Mouse (Mus musculus) liver, embryonic 13.5 days (tissue): ENCODE results near the gene Gm42906. TPM values are rescaled to one million over a fixed set of nuclear protein-coding genes. Genes with fewer than 3 reads are reported as not detected.

Experiments used
- ATAC-seq: fragments of 200-750 bp; cut with Nextera tagmentation; 2 replicates; pipeline ENCODE4 v1.8.0; 2017; ENCODE audit warnings: low read depth, mild to moderate bottlenecking, moderate number of reproducible peaks, moderate library complexity
- DNase-seq: peaks from one replicate; pipeline ENCODE4 v3.0.0; 2022
- H3K27ac ChIP-seq: fragments of 300-500 bp; sonication (generic); 2 replicates; pipeline ENCODE4 v1.5.1; 2015; ENCODE audit warnings: moderate library complexity, mild to moderate bottlenecking, inconsistent platforms
- H3K27me3 ChIP-seq: fragments of 300-500 bp; sonication (generic); 2 replicates; pipeline ENCODE4 v1.6.1; 2015; ENCODE audit warnings: mild to moderate bottlenecking, inconsistent platforms
- H3K36me3 ChIP-seq: fragments of 300-500 bp; sonication (generic); 2 replicates; pipeline ENCODE4 v1.6.1; 2015; ENCODE audit warnings: mild to moderate bottlenecking, inconsistent platforms
- H3K4me1 ChIP-seq: fragments of 300-500 bp; sonication (generic); replicated peaks from 2 replicates; pipeline ENCODE4 v1.6.1; 2015; ENCODE audit warnings: inconsistent platforms
- H3K4me2 ChIP-seq: fragments of 300-500 bp; sonication (generic); 2 replicates; pipeline ENCODE4 v1.6.1; 2015; ENCODE audit warnings: inconsistent platforms, mild to moderate bottlenecking, moderate library complexity
- H3K4me3 ChIP-seq: fragments of 300-500 bp; sonication (generic); replicated peaks from 2 replicates; pipeline ENCODE4 v1.5.1; 2015; ENCODE audit warnings: mild to moderate bottlenecking, inconsistent platforms
- H3K9ac ChIP-seq: fragments of 300-500 bp; sonication (generic); 2 replicates; pipeline ENCODE4 v1.6.1; 2015; ENCODE audit warnings: mild to moderate bottlenecking, inconsistent platforms
- H3K9me3 ChIP-seq: fragments of 300-500 bp; sonication (generic); replicated peaks from 2 replicates; pipeline ENCODE4 v1.6.1; 2016; ENCODE audit warnings: inconsistent platforms
- WGBS: fragments of 180-500 bp; shearing (Covaris S2); methylation state at CpG from one replicate; pipeline ENCODE4 v1.1.7; 2015; ENCODE audit not compliant: insufficient replicate concordance; 5-methylcytosine and 5-hydroxymethylcytosine counted together
- polyA plus RNA-seq: library from polyadenylated mRNA; unstranded; fragments of >200 nt; fragmentation: Nextera tagmentation; extraction: Ambion mirVana; gene quantifications from 2 replicates; pipeline ENCODE4 v1.2.1, GENCODE M21; 2015

Gm42906 gene
- polyA plus RNA-seq, 1 experiment from 2014 or later = not detected

DNA sequence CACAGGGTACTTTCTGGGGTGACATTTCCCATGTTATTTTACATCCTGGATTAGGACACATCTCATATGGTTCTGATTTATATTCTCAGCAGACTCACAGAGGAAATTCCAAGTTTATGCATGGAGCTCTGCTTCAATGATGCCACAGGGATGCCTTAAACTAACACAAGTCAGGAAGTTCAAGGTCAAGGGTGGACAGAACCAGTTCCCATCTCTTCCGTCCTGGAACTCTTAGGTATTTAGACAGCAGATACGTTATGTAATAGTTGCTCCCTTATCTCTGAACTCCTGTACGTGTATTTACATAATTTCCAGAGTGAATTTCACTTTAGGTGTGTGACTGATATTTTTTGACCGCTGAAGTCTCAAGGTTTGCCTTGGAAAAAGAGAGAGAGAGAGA lies 324.7 kb downstream of the Gm42906 start:
- WGBS = 44% methylated on average over 4 of the region's 4 CpGs
- Histone ChIP-seq H3K36me3 (no peaks in the 10 kb centered on the region), H3K4me1 (peaks cover 3% of the 10 kb centered on the region; the same call in 1 of the 2 replicates), H3K9ac (no peak overlapping the region), H3K4me2 (no peak overlapping the region), H3K4me3 (no peak overlapping the region), H3K27me3 (no peaks in the 10 kb centered on the region), H3K27ac (no peak overlapping the region), H3K9me3 (no peaks in the 10 kb centered on the region)
- no peak for DNase-seq
- ATAC-seq = no peak

DNA sequence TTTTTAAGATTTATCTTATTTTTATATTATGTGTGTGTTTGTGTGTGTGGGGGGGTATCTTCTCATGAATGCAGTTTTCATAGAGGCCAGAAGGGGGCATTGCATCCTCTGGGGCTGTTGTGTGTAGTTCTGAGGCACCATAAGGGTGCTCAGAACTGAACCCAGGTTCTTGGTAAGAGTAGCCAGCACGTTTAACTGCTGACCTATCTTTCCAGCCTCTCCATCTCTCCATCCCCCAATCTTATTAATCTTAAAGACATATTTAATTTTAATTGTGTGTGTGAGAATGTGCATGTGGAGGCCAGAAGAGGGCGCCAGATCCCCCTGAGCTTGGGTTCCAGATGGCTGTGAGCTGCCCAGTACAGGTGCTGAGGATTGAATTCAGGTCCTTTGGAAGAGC lies 325.7 kb downstream of the Gm42906 start:
- 37% methylated on average over 2 of the region's 2 CpGs for WGBS
- ATAC-seq (no peak), DNase-seq (no peak)
- Histone ChIP-seq H3K27ac (no peak overlapping the region), H3K4me2 (no peak overlapping the region), H3K9me3 (no peaks in the 10 kb centered on the region), H3K9ac (no peak overlapping the region), H3K4me3 (no peak overlapping the region), H3K4me1 (peaks cover 3% of the 10 kb centered on the region; the same call in 1 of the 2 replicates), H3K27me3 (no peaks in the 10 kb centered on the region), H3K36me3 (no peaks in the 10 kb centered on the region)

DNA sequence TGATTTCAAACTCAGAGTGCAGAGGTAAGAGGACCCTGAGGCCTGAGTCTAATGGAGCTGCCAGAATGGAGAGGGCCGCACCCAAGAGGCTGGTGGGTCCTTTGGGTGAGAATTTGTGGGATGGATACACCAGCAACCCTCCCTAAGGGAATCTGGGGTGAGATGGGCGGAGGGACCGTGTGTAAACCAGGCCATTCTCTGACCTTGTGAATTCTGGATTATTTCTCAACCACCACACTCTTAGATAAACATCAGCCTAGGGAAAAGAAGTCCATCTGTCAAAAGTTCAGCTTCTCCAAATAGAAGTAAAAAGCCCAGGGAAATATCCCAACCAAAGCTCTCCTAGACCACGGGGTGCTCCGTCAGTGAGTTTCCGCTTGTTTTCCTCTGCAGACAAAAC lies 332.0 kb downstream of the Gm42906 start:
- H3K4me3 ChIP-seq = no peak overlapping the region
- no peaks in the 10 kb centered on the region for H3K9me3 ChIP-seq
- 65% methylated on average over 6 of the region's 6 CpGs for WGBS
- H3K36me3 ChIP-seq = no peaks in the 10 kb centered on the region
- no peaks in the 10 kb centered on the region for H3K4me1 ChIP-seq
- ATAC-seq (peak; percentile 72), DNase-seq (no peak)
- no peaks in the 10 kb centered on the region for H3K27me3 ChIP-seq
- no peak overlapping the region for H3K9ac ChIP-seq
- no peak overlapping the region for H3K4me2 ChIP-seq
- H3K27ac ChIP-seq = no peak overlapping the region

GRCm38 (mm10) chr5:151092886-151093665 lies 334.9 kb downstream of the Gm42906 start:
- no peak overlapping the region for H3K4me2 ChIP-seq
- H3K9ac ChIP-seq = no peak overlapping the region
- DNase-seq = no peak
- no peaks in the 10 kb centered on the region for H3K27me3 ChIP-seq
- no peak overlapping the region for H3K4me3 ChIP-seq
- no peaks in the 10 kb centered on the region for H3K9me3 ChIP-seq
- H3K27ac ChIP-seq = no peak overlapping the region
- 35% methylated on average over 3 of the region's 3 CpGs for WGBS
- ATAC-seq = no peak
- H3K36me3 ChIP-seq = no peaks in the 10 kb centered on the region
- H3K4me1 ChIP-seq = peaks cover 5% of the 10 kb centered on the region; the same call in 1 of the 2 replicates

DNA sequence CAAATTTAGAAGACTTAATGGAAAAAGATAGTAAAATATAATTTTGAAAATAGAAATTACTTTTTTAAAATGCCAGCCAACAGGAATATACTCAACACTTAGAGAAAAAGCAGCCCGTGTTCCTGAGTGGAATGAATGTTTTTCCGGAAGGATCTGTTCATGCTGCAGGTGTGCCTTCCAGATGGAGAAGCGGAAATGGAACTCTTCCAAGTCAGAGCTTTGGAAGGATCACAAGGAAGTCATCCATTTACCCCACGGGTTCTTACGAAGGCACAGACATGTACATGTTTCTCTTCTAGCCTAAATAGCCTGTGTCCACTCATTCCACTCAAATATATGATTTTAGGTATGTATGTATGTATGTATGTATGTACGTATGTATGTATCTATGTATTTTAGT lies 337.0 kb downstream of the Gm42906 start:
- 73% methylated on average over 6 of the region's 6 CpGs for WGBS
- Histone ChIP-seq H3K36me3 (no peaks in the 10 kb centered on the region), H3K27ac (no peak overlapping the region), H3K4me2 (no peak overlapping the region), H3K9me3 (no peaks in the 10 kb centered on the region), H3K9ac (no peak overlapping the region), H3K27me3 (no peaks in the 10 kb centered on the region), H3K4me1 (peaks cover 12% of the 10 kb centered on the region; the same call in 1 of the 2 replicates), H3K4me3 (no peak overlapping the region)
- ATAC-seq (no peak), DNase-seq (no peak)

- peaks cover 12% of the 10 kb centered on the region; the same call in 1 of the 2 replicates for H3K4me1 ChIP-seq
- ATAC-seq (no peak), DNase-seq (no peak)
- H3K9me3 ChIP-seq = no peaks in the 10 kb centered on the region
- no peaks in the 10 kb centered on the region for H3K36me3 ChIP-seq
- no peak overlapping the region for H3K4me2 ChIP-seq
- no peak overlapping the region for H3K4me3 ChIP-seq
- H3K27me3 ChIP-seq = no peaks in the 10 kb centered on the region
- 64% methylated on average over 6 of the region's 6 CpGs for WGBS
- H3K9ac ChIP-seq = no peak overlapping the region
- no peak overlapping the region for H3K27ac ChIP-seq
These were observed 338.8 kb downstream of the Gm42906 start for GRCm38 (mm10) chr5:151089201-151089600.

DNA sequence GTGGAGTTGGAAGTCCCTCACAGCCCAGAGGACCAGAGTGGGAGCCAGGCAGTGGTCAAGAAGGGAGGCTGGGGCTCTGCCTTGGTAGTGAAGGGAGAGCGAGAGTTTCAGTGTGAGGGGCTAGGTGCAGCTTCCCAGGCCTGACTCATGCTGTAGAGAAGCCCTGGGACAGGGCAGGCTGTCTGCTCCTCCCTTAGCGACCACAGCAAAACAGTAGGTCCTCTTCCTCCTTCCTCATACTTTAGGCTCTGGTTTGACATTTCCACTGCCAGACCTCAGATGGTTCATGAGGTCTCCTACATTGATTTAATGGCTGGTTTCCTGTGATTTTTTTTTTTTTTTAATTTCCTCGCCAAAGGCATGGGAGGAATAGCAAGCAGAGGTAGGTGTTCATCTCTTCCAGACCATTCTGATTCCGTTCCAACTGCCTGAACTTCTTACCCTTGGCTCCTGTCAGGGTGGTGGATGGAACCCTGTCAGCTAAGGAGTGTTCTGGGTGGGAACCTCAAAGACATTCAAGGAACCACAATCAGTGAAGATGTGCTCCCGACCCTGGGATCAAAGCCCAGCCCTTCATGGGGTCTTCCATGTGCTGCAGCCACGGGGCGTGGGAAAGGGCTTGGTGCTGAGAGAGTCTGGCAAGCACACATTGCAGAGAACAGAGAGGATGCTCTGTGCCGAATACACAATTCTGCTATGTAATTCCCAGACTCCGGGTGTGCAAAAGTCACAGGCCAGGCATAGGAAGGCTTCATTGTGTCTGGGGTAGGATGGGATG lies 341.3 kb downstream of the Gm42906 start:
- no peak overlapping the region for H3K4me2 ChIP-seq
- H3K9ac ChIP-seq = no peak overlapping the region
- no peaks in the 10 kb centered on the region for H3K9me3 ChIP-seq
- ATAC-seq (no peak), DNase-seq (no peak)
- H3K36me3 ChIP-seq = no peaks in the 10 kb centered on the region
- H3K27ac ChIP-seq = no peak overlapping the region
- H3K4me3 ChIP-seq = no peak overlapping the region
- H3K4me1 ChIP-seq = peaks cover 12% of the 10 kb centered on the region; the same call in 1 of the 2 replicates
- no peaks in the 10 kb centered on the region for H3K27me3 ChIP-seq
- 44% methylated on average over 9 of the region's 9 CpGs for WGBS

- Histone ChIP-seq H3K36me3 (no peaks in the 10 kb centered on the region), H3K9ac (no peak overlapping the region), H3K4me3 (no peak overlapping the region), H3K4me2 (no peak overlapping the region), H3K9me3 (no peaks in the 10 kb centered on the region), H3K4me1 (peaks cover 12% of the 10 kb centered on the region; the same call in 1 of the 2 replicates), H3K27ac (no peak overlapping the region), H3K27me3 (no peaks in the 10 kb centered on the region)
- DNase-seq (no peak), ATAC-seq (no peak)
- WGBS = 68% methylated on average over 8 of the region's 8 CpGs
These were observed 342.2 kb downstream of the Gm42906 start for GRCm38 (mm10) chr5:151085749-151086148.

DNA sequence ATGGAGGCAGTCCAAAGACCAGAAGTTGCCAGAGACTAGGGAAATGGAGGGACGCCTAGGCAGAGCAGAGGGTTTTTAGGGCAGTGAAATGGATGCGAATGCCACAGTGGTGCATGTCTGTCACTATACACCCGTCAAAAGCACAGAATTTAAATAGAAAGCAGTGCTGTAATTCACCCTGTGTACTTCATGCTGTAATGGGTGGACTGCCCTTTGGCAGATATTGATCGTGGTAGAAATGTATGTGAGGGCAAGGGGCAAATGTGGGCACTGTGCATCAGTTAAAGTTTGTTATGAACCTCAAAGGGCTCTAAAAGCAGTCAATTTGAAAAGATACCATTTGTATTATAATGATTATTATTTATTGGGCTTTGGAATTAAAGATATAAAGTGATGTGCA lies 347.7 kb downstream of the Gm42906 start:
- Histone ChIP-seq H3K4me2 (no peak overlapping the region), H3K27me3 (no peaks in the 10 kb centered on the region), H3K9me3 (no peaks in the 10 kb centered on the region), H3K9ac (no peak overlapping the region), H3K4me3 (no peak overlapping the region), H3K36me3 (no peaks in the 10 kb centered on the region), H3K4me1 (no peaks in the 10 kb centered on the region), H3K27ac (no peak overlapping the region)
- DNase-seq (no peak), ATAC-seq (peak; percentile 41; the same call in 1 of the 2 replicates)
- WGBS = 62% methylated on average over 4 of the region's 4 CpGs

DNA sequence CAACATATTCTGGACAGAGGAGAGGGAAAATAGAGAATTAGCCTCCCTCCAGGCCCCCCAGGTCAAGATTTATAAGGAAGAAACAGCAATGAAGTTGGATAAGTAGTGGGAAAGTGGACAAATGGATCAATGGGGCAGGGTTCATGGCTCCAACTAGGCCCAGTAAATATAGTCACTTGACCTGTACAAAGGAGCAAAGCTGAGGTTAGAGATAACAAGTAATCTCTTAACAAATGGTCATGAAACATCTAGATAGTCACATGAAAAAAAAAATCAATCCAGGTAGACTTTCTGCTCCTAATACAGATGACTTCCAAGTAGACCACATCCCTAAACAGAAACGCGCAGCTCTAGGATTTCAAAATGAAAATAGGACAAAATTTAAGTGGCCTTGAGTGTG lies 350.0 kb downstream of the Gm42906 start:
- no peak for ATAC-seq
- Histone ChIP-seq H3K27me3 (no peaks in the 10 kb centered on the region), H3K27ac (no peak overlapping the region), H3K36me3 (no peaks in the 10 kb centered on the region), H3K9me3 (no peaks in the 10 kb centered on the region), H3K4me2 (no peak overlapping the region), H3K4me3 (no peak overlapping the region), H3K4me1 (no peaks in the 10 kb centered on the region), H3K9ac (no peak overlapping the region)
- 79% methylated on average over 2 of the region's 2 CpGs for WGBS
- no peak for DNase-seq

GRCm38 (mm10) chr5:151076917-151077316 lies 351.0 kb downstream of the Gm42906 start:
- 50% methylated on average over 3 of the region's 3 CpGs for WGBS

More at GRCm38 (mm10) chr5:151076917-151077316, 351.0 kb downstream of the Gm42906 start:
- H3K9ac ChIP-seq = no peak overlapping the region
- no peaks in the 10 kb centered on the region for H3K27me3 ChIP-seq
- DNase-seq = no peak
- H3K36me3 ChIP-seq = no peaks in the 10 kb centered on the region
- H3K4me1 ChIP-seq = no peaks in the 10 kb centered on the region
- H3K4me2 ChIP-seq = no peak overlapping the region
- no peaks in the 10 kb centered on the region for H3K9me3 ChIP-seq
- ATAC-seq = no peak
- no peak overlapping the region for H3K27ac ChIP-seq
- no peak overlapping the region for H3K4me3 ChIP-seq
